Mouse (Mus musculus) neural tube, embryonic 12.5 days (tissue): Measurements from ENCODE around the gene Olfr830. TPM values are rescaled to one million over a fixed set of nuclear protein-coding genes. Genes with fewer than 3 reads are reported as not detected.
"Not testable (repeated sequence)": the region's sequence is repeated elsewhere in the genome, so short reads cannot be mapped to it uniquely, and the experiment has no call there.

Experiments
- ATAC-seq: fragments of 200-750 bp; cut with Nextera tagmentation; 2 replicates; pipeline ENCODE4 v1.8.0; 2017; ENCODE audit warnings: low read depth, mild to moderate bottlenecking, moderate TSS enrichment, moderate library complexity; ENCODE audit not compliant: low FRiP score
- H3K27ac ChIP-seq: fragments of 300-500 bp; sonication (generic); 2 replicates; pipeline ENCODE4 v1.5.1; 2016
- H3K27me3 ChIP-seq: fragments of 300-500 bp; sonication (generic); replicated peaks from 2 replicates; pipeline ENCODE4 v1.6.1; 2016; ENCODE audit warnings: mild to moderate bottlenecking
- H3K36me3 ChIP-seq: fragments of 300-500 bp; sonication (generic); 2 replicates; pipeline ENCODE4 v1.6.1; 2016; ENCODE audit warnings: mild to moderate bottlenecking
- H3K4me1 ChIP-seq: fragments of 300-500 bp; sonication (generic); 2 replicates; pipeline ENCODE4 v1.6.1; 2016
- H3K4me2 ChIP-seq: fragments of 300-500 bp; sonication (generic); replicated peaks from 2 replicates; pipeline ENCODE4 v1.6.1; 2016; ENCODE audit warnings: mild to moderate bottlenecking
- H3K4me3 ChIP-seq: fragments of 300-500 bp; sonication (generic); 2 replicates; pipeline ENCODE4 v1.5.1; 2016
- H3K9ac ChIP-seq: fragments of 300-500 bp; sonication (generic); 2 replicates; pipeline ENCODE4 v1.6.1; 2016; ENCODE audit warnings: mild to moderate bottlenecking
- H3K9me3 ChIP-seq: fragments of 300-500 bp; sonication (generic); 2 replicates; pipeline ENCODE4 v1.6.1; 2016; ENCODE audit warnings: mild to moderate bottlenecking
- WGBS: fragments of 180-500 bp; shearing (Covaris S2); methylation state at CpG from one replicate; pipeline ENCODE4 v1.1.7; 2016; 5-methylcytosine and 5-hydroxymethylcytosine counted together
- polyA plus RNA-seq: library from polyadenylated mRNA; unstranded; fragments of >200 nt; fragmentation: Nextera tagmentation; extraction: Ambion mirVana; gene quantifications from 2 replicates; pipeline ENCODE4 v1.2.1, GENCODE M21; 2016

Olfr830 gene
- not detected in 2 replicates for polyA plus RNA-seq

- no peak within 1 kb of the TSS for H3K4me2 ChIP-seq
- no peak within 1 kb of the TSS for H3K9ac ChIP-seq
- no peaks in the 10 kb centered on the region for H3K9me3 ChIP-seq
- H3K4me3 ChIP-seq, result no peak within 1 kb of the TSS
- H3K36me3 ChIP-seq, result no peaks in the 10 kb centered on the region
- no peaks in the 10 kb centered on the region for H3K4me1 ChIP-seq
- ATAC-seq, result no peak
- H3K27ac ChIP-seq, result no peak within 1 kb of the TSS
- no peaks in the 10 kb centered on the region for H3K27me3 ChIP-seq
Measured at GRCm38 (mm10) chr9:18874393-18874792, at the start of gene Olfr830. Gene Olfr830, plus strand, starts transcription at chr9:18874693.

DNA sequence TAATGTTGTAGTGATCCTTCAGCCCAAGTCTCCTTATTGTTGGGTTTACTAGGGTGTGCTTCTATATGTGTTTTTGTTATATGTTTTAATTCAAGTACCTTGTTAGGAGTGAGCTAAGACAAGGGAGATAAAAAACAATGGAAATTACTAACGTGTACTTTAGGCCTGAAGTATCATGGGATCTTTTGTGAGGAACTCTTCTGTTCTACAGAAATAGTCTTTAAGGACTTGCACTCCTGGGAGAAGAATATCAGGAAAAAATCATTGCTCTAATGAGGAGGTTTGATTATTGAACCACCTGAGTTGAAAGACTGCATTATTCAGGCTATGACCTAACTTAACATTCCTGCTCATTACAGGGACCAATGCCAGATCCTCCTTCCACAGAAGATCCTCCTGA is 19.9 kb upstream of the Olfr830 start, which contains the start of gene Olfr829:
Olfr829 (plus strand) TSS at position 301 of the 400 bp plus-strand sequence.
- H3K36me3 ChIP-seq, result no peaks in the 10 kb centered on the region
- H3K4me2 ChIP-seq, result no peak within 1 kb of the TSS
- no peak within 1 kb of the TSS for H3K9ac ChIP-seq
- H3K27ac ChIP-seq, result no peak within 1 kb of the TSS
- 71% methylated on average over 1 of the region's 1 CpGs for WGBS
- ATAC-seq, result no peak
- no peak within 1 kb of the TSS for H3K4me3 ChIP-seq
- no peaks in the 10 kb centered on the region for H3K4me1 ChIP-seq
- no peaks in the 10 kb centered on the region for H3K9me3 ChIP-seq
- H3K27me3 ChIP-seq, result no peaks in the 10 kb centered on the region

DNA sequence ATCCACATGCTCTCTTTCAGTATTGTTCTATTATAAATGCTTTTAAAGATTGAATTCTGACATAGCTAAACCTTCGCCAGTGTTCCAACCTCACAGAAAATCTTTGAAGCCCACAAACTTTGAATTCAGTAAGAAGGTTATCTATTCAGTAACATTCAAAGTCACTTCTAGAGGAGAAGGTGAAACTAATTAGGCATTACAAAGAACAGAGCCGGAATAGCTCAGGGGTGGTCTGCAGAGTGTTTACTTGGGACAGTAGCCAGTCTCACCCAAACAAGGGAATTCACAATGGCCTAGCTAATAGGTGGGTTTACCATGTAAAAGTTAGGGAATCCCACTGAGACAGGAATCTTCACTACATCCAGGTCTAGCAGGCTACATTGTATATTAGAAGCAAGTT is 33.2 kb downstream of the Olfr830 start:
- WGBS, result 74% methylated on average over 2 of the region's 2 CpGs
- not testable (repeated sequence) for ATAC-seq, H3K27me3 ChIP-seq, H3K4me2 ChIP-seq, H3K4me3 ChIP-seq, H3K36me3 ChIP-seq, H3K9me3 ChIP-seq, H3K4me1 ChIP-seq, H3K9ac ChIP-seq, H3K27ac ChIP-seq

GRCm38 (mm10) chr9:18927921-18928320 is 53.4 kb downstream of the Olfr830 start:
- not testable (repeated sequence) for H3K4me1 ChIP-seq, H3K9me3 ChIP-seq, ATAC-seq, H3K4me3 ChIP-seq, H3K4me2 ChIP-seq, H3K27me3 ChIP-seq, H3K36me3 ChIP-seq, H3K9ac ChIP-seq, H3K27ac ChIP-seq
- 89% methylated on average over 16 of the region's 16 CpGs for WGBS

Other genes with a start within 250 kb of the Olfr830 start
- not detected in 2 replicates for gene Muc16, start 200.2 kb upstream of the Olfr830 start, polyA plus RNA-seq
- not detected in 2 replicates for gene Olfr24, start 110.7 kb upstream of the Olfr830 start, polyA plus RNA-seq
- not detected in 2 replicates for gene Olfr828, start 55.2 kb upstream of the Olfr830 start, polyA plus RNA-seq
- gene Olfr829, start 19.8 kb upstream of the Olfr830 start, polyA plus RNA-seq, result not detected in 2 replicates
- gene Olfr832, start 62.4 kb downstream of the Olfr830 start, polyA plus RNA-seq, result not detected in 2 replicates
- not detected in 2 replicates for gene Olfr834, start 113.3 kb downstream of the Olfr830 start, polyA plus RNA-seq
- gene Olfr835, start 158.0 kb downstream of the Olfr830 start, polyA plus RNA-seq, result not detected in 2 replicates
- gene Olfr836, start 245.7 kb downstream of the Olfr830 start, polyA plus RNA-seq, result not detected in 2 replicates